Mouse (Mus musculus) midbrain, embryonic 11.5 days (tissue): ENCODE measurements around the gene Sec14l3. TPM values are rescaled to one million over a fixed set of nuclear protein-coding genes. Genes with fewer than 3 reads are reported as not detected.

Experiments
- polyA plus RNA-seq: library from polyadenylated mRNA; unstranded; fragments of >200 nt; fragmentation: Nextera tagmentation; extraction: Ambion mirVana; gene quantifications from 2 replicates; pipeline ENCODE4 v1.2.1, GENCODE M21; 2014

The Sec14l3 gene
- polyA plus RNA-seq, 1 experiment from 2014 or later = not detected

Other genes with a start within 250 kb of the Sec14l3 start
- 1.5 and 1.6 TPM in 2 replicates for gene Osbp2, start 200.9 kb upstream of the Sec14l3 start, polyA plus RNA-seq
- gene 4921536K21Rik, start 169.7 kb upstream of the Sec14l3 start, polyA plus RNA-seq = 0.57 and 0.64 TPM in 2 replicates
- gene Dusp18, start 169.6 kb upstream of the Sec14l3 start, polyA plus RNA-seq = 20.1 and 21.4 TPM in 2 replicates
- 3.2 and 3.5 TPM in 2 replicates for gene Slc35e4, start 150.2 kb upstream of the Sec14l3 start, polyA plus RNA-seq
- gene Tcn2, start 132.7 kb upstream of the Sec14l3 start, polyA plus RNA-seq = 28.4 and 30.9 TPM in 2 replicates
- gene Pes1, start 100.9 kb upstream of the Sec14l3 start, polyA plus RNA-seq = 73.0 and 80.6 TPM in 2 replicates
- gene 4930556J24Rik, start 88.1 kb upstream of the Sec14l3 start, polyA plus RNA-seq = 0.14 TPM in 1 of 2 replicates, not detected in the other
- gene Gal3st1, start 81.2 kb upstream of the Sec14l3 start, polyA plus RNA-seq = not detected in 2 replicates
- not detected in 2 replicates for gene Sec14l4, start 33.4 kb upstream of the Sec14l3 start, polyA plus RNA-seq
- gene Mtfp1, start 30.6 kb downstream of the Sec14l3 start, polyA plus RNA-seq = 5.7 TPM in 2 replicates
- 1.9 TPM in 2 replicates for gene Sec14l2, start 58.6 kb downstream of the Sec14l3 start, polyA plus RNA-seq
- 23.5 and 26.7 TPM in 2 replicates for gene Rnf215, start 70.4 kb downstream of the Sec14l3 start, polyA plus RNA-seq
- gene Ccdc157, start 95.5 kb downstream of the Sec14l3 start, polyA plus RNA-seq = 2.5 and 3.1 TPM in 2 replicates
- 92.1 and 93.6 TPM in 2 replicates for gene Sf3a1, start 95.5 kb downstream of the Sec14l3 start, polyA plus RNA-seq
- gene Tbc1d10a, start 121.9 kb downstream of the Sec14l3 start, polyA plus RNA-seq = 14.6 and 17.3 TPM in 2 replicates
- 2.5 and 2.7 TPM in 2 replicates for gene Castor1, start 153.4 kb downstream of the Sec14l3 start, polyA plus RNA-seq
- gene Osm, start 171.6 kb downstream of the Sec14l3 start, polyA plus RNA-seq = not detected in 2 replicates
- not detected in 2 replicates for gene Lif, start 192.7 kb downstream of the Sec14l3 start, polyA plus RNA-seq